ENCODE assay signal across 8 mouse cellular contexts in genomic region chr19:34193149-34193548, GRCm38 (mm10). TPM values are rescaled to one million over a fixed set of nuclear protein-coding genes. Genes with fewer than 3 reads are reported as not detected.
DNase-seq lines count a peak whose midpoint lies in the region; ATAC-seq and TF ChIP-seq lines count a peak whose summit lies in the region.

No protein-coding gene starts in this region.

- no peaks in the 10 kb centered on the region for H3K4me1 ChIP-seq in embryonic facial prominence, embryonic 11.5 days (ENCODE audit: control insufficient read depth, insufficient read depth, low read length)
- no peaks in the 10 kb centered on the region for H3K4me1 ChIP-seq in midbrain, embryonic 14.5 days (ENCODE audit: control insufficient read depth, insufficient read depth, low read length)

- H3K9ac ChIP-seq in embryonic facial prominence, embryonic 11.5 days (replicated peaks; ENCODE audit: low read length) = no peak overlapping the region
- H3K9ac ChIP-seq in midbrain, embryonic 14.5 days (replicated peaks; ENCODE audit: low read length) = peak overlapping the region; percentile 76; the same call in 1 of the 2 replicates

- ATAC-seq in embryonic facial prominence, embryonic 11.5 days (replicated peaks; ENCODE audit: insufficient number of reproducible peaks, low FRiP score, low TSS enrichment, low read depth) = no peak
- ATAC-seq in midbrain, embryonic 14.5 days (ENCODE audit: low FRiP score, low TSS enrichment) = no peak

- peak overlapping the region; percentile 98; the same call in 1 of the 2 replicates for H3K4me2 ChIP-seq in embryonic facial prominence, embryonic 11.5 days (ENCODE audit: low read depth, low read length)
- peak overlapping the region; percentile 95 for H3K4me2 ChIP-seq in midbrain, embryonic 14.5 days (ENCODE audit: low read length)

- no peaks in the 10 kb centered on the region for H3K27me3 ChIP-seq in embryonic facial prominence, embryonic 11.5 days (ENCODE audit: control insufficient read depth, insufficient read depth, low read length)
- peaks cover 8% of the 10 kb centered on the region; the same call in 1 of the 2 replicates for H3K27me3 ChIP-seq in midbrain, embryonic 14.5 days (ENCODE audit: control insufficient read depth, insufficient read depth, low read length)

- peak overlapping the region; percentile 85 for H3K27ac ChIP-seq in gastrocnemius, adult 2 months
- no peak overlapping the region for H3K27ac ChIP-seq in embryonic facial prominence, embryonic 11.5 days (replicated peaks; ENCODE audit: low read depth, low read length)
- peak overlapping the region; percentile 91 for H3K27ac ChIP-seq in left cerebral cortex, adult 2 months
- no peak overlapping the region for H3K27ac ChIP-seq in midbrain, embryonic 14.5 days (replicated peaks; ENCODE audit: low read depth, low read length)

- no peaks in the 10 kb centered on the region for H3K9me3 ChIP-seq in embryonic facial prominence, embryonic 11.5 days (replicated peaks; ENCODE audit: control insufficient read depth, low read length)
- H3K9me3 ChIP-seq in midbrain, embryonic 14.5 days (ENCODE audit: control insufficient read depth, low read length) = no peaks in the 10 kb centered on the region

- peak overlapping the region; percentile 71 for H3K4me3 ChIP-seq in gastrocnemius, adult 2 months
- peak overlapping the region; percentile 57 for H3K4me3 ChIP-seq in embryonic facial prominence, embryonic 11.5 days (ENCODE audit: low read depth, low read length)
- H3K4me3 ChIP-seq in left cerebral cortex, adult 2 months = peak overlapping the region; percentile 82
- H3K4me3 ChIP-seq in midbrain, embryonic 14.5 days (replicated peaks; ENCODE audit: low read depth, low read length) = peak overlapping the region; percentile 67

- DNase-seq in gastrocnemius, adult 2 months = no peak
- DNase-seq in gastrocnemius, postnatal 25 days = no peak
- DNase-seq in Muller cell, postnatal 12 days (ENCODE audit: inconsistent ontology term) = peak; percentile 36
- DNase-seq in embryonic facial prominence, embryonic 11.5 days (ENCODE audit: low spot score) = peak; percentile 70
- DNase-seq in heart, postnatal 4 days = peak; percentile 29
- no peak for DNase-seq in left cerebral cortex, adult 2 months (ENCODE audit: extremely low spot score in 1 of 2, low spot score in 2 of 2)
- DNase-seq in midbrain, embryonic 14.5 days = peak; percentile 65
- DNase-seq in yolk sac, embryonic 10.5 days (ENCODE audit: low spot score) = peak; percentile 18

- WGBS in embryonic facial prominence, embryonic 11.5 days = 4% methylated on average over 9 of the region's 9 CpGs
- 10% methylated on average over 9 of the region's 9 CpGs for WGBS in midbrain, embryonic 14.5 days

- H3K36me3 ChIP-seq in embryonic facial prominence, embryonic 11.5 days (replicated peaks; ENCODE audit: control insufficient read depth, insufficient read depth, low read depth, low read length) = no peaks in the 10 kb centered on the region
- no peaks in the 10 kb centered on the region for H3K36me3 ChIP-seq in midbrain, embryonic 14.5 days (ENCODE audit: control insufficient read depth, insufficient read depth, low read length)

- intact Hi-C loops in gastrocnemius, adult 2 months (cut with DNase I) = no loop called here
- intact Hi-C loops in left cerebral cortex, adult 2 months (cut with DNase I) = loop anchor here (2.0 kb wide), 1 partner anchor 38 kb away; no protein-coding TSS in a partner anchor

- TF ChIP-seq CTCF in gastrocnemius, adult 2 months (IDR thresholded peaks at IDR 0.05) = no peak
- TF ChIP-seq CTCF in left cerebral cortex, adult 2 months (IDR thresholded peaks at IDR 0.05) = no peak

RNA-seq across cellular contexts. Expression of gene Stambpl1, which starts 1.1 kb away (rescaled TPM):
- total RNA-seq in gastrocnemius, adult 2 months (2021) = under 1 TPM; 0.59 to 0.84 TPM
- total RNA-seq in gastrocnemius, postnatal 25 days (2021) = 1 to 10 TPM in 1 of 2 experiments, under 1 TPM in 1; 0.61 to 1.2 TPM
- polyA plus RNA-seq in embryonic facial prominence, embryonic 11.5 days (2014; fragmentation: Nextera tagmentation; extraction: Ambion mirVana) = 6.7 and 7.2 TPM in 2 replicates
- total RNA-seq in heart, postnatal 4 days (2021) = 1 to 10 TPM; 7.1 to 7.9 TPM
- 10 to 100 TPM; 18.5 to 21.6 TPM for total RNA-seq in left cerebral cortex, adult 2 months (2021)
- polyA plus RNA-seq in midbrain, embryonic 14.5 days (2014; fragmentation: Nextera tagmentation; extraction: Ambion mirVana) = 11.5 and 15.2 TPM in 2 replicates

RNA-seq across cellular contexts. Expression of gene Ankrd22, which starts 27.3 kb away (rescaled TPM):
- not detected for total RNA-seq in gastrocnemius, adult 2 months (2021)
- not detected for total RNA-seq in gastrocnemius, postnatal 25 days (2021)
- 0.35 and 0.69 TPM in 2 replicates for polyA plus RNA-seq in embryonic facial prominence, embryonic 11.5 days (2014; fragmentation: Nextera tagmentation; extraction: Ambion mirVana)
- not detected for total RNA-seq in heart, postnatal 4 days (2021)
- not detected for total RNA-seq in left cerebral cortex, adult 2 months (2021)
- polyA plus RNA-seq in midbrain, embryonic 14.5 days (2014; fragmentation: Nextera tagmentation; extraction: Ambion mirVana) = not detected in 2 replicates

Comparison
In these comparisons a context has a peak if more than half of its experiments do, and no peak if none do; other contexts are left out.
1. DNase-seq: peak in Muller cell, postnatal 12 days (single experiment), embryonic facial prominence, embryonic 11.5 days (single experiment), heart, postnatal 4 days (single experiment), midbrain, embryonic 14.5 days (single experiment) and yolk sac, embryonic 10.5 days (single experiment); none in gastrocnemius, adult 2 months (single experiment), gastrocnemius, postnatal 25 days (single experiment) and left cerebral cortex, adult 2 months (0 of 2).
2. H3K27ac ChIP-seq: peak in gastrocnemius, adult 2 months (single experiment) and left cerebral cortex, adult 2 months (single experiment); none in embryonic facial prominence, embryonic 11.5 days (single experiment) and midbrain, embryonic 14.5 days (single experiment).
3. Peak in every context shown above with its lines, with median percentiles within 50 percentile points of each other: H3K4me3 ChIP-seq.